Mouse (Mus musculus): ENCODE results near the gene Olfr90. TPM values are rescaled to one million over a fixed set of nuclear protein-coding genes. Genes with fewer than 3 reads are reported as not detected.

Olfr90 gene
- polyA plus RNA-seq, 1 experiment from 2014 or later, result not detected

Other genes starting within 250 kb of the Olfr90 start
- gene Trim15, start 221.3 kb downstream of the Olfr90 start, polyA plus RNA-seq (2014; fragmentation: Nextera tagmentation; extraction: Ambion mirVana), result 0.19 TPM in 1 of 2 replicates, not detected in the other
- 4.7 and 6.8 TPM in 2 replicates for gene Trim10, start 218.9 kb downstream of the Olfr90 start, polyA plus RNA-seq (2014; fragmentation: Nextera tagmentation; extraction: Ambion mirVana)
- not detected in 2 replicates for gene Trim40, start 198.4 kb downstream of the Olfr90 start, polyA plus RNA-seq (2014; fragmentation: Nextera tagmentation; extraction: Ambion mirVana)
- not detected in 2 replicates for gene Trim31, start 190.4 kb downstream of the Olfr90 start, polyA plus RNA-seq (2014; fragmentation: Nextera tagmentation; extraction: Ambion mirVana)
- 0.24 and 0.45 TPM in 2 replicates for gene Rnf39, start 145.6 kb downstream of the Olfr90 start, polyA plus RNA-seq (2014; fragmentation: Nextera tagmentation; extraction: Ambion mirVana)
- gene Ppp1r11, start 136.8 kb downstream of the Olfr90 start, polyA plus RNA-seq (2014; fragmentation: Nextera tagmentation; extraction: Ambion mirVana), result 95.7 and 98.4 TPM in 2 replicates
- 42.0 and 43.9 TPM in 2 replicates for gene Znrd1, start 129.9 kb downstream of the Olfr90 start, polyA plus RNA-seq (2014; fragmentation: Nextera tagmentation; extraction: Ambion mirVana)
- gene Znrd1as, start 129.9 kb downstream of the Olfr90 start, polyA plus RNA-seq (2014; fragmentation: Nextera tagmentation; extraction: Ambion mirVana), result 8.1 and 8.6 TPM in 2 replicates
- gene 2410137M14Rik, start 107.3 kb downstream of the Olfr90 start, polyA plus RNA-seq (2014; fragmentation: Nextera tagmentation; extraction: Ambion mirVana), result 0.32 TPM in 1 of 2 replicates, not detected in the other
- 0.23 and 0.75 TPM in 2 replicates for gene H2-M5, start 99.0 kb downstream of the Olfr90 start, polyA plus RNA-seq (2014; fragmentation: Nextera tagmentation; extraction: Ambion mirVana)
- 38.3 and 43.4 TPM in 2 replicates for gene Zfp57, start 87.3 kb downstream of the Olfr90 start, polyA plus RNA-seq (2014; fragmentation: Nextera tagmentation; extraction: Ambion mirVana)
- 0.15 TPM in 1 of 2 replicates, not detected in the other for gene Mog, start 65.1 kb downstream of the Olfr90 start, polyA plus RNA-seq (2014; fragmentation: Nextera tagmentation; extraction: Ambion mirVana)
- 3.6 and 8.0 TPM in 2 replicates for gene Gabbr1, start 42.5 kb downstream of the Olfr90 start, polyA plus RNA-seq (2014; fragmentation: Nextera tagmentation; extraction: Ambion mirVana)
- gene Olfr91, start 9.8 kb upstream of the Olfr90 start, polyA plus RNA-seq (2014; fragmentation: Nextera tagmentation; extraction: Ambion mirVana), result not detected in 2 replicates
- gene Olfr92, start 31.6 kb upstream of the Olfr90 start, polyA plus RNA-seq (2014; fragmentation: Nextera tagmentation; extraction: Ambion mirVana), result not detected in 2 replicates
- not detected in 2 replicates for gene Olfr93, start 73.0 kb upstream of the Olfr90 start, polyA plus RNA-seq (2014; fragmentation: Nextera tagmentation; extraction: Ambion mirVana)
- not detected in 2 replicates for gene Ubd, start 105.4 kb upstream of the Olfr90 start, polyA plus RNA-seq (2014; fragmentation: Nextera tagmentation; extraction: Ambion mirVana)
- not detected in 2 replicates for gene Olfr94, start 112.5 kb upstream of the Olfr90 start, polyA plus RNA-seq (2014; fragmentation: Nextera tagmentation; extraction: Ambion mirVana)
- gene Olfr95, start 124.6 kb upstream of the Olfr90 start, polyA plus RNA-seq (2014; fragmentation: Nextera tagmentation; extraction: Ambion mirVana), result not detected in 2 replicates
- not detected in 2 replicates for gene Olfr96, start 131.6 kb upstream of the Olfr90 start, polyA plus RNA-seq (2014; fragmentation: Nextera tagmentation; extraction: Ambion mirVana)
- gene Olfr97, start 148.8 kb upstream of the Olfr90 start, polyA plus RNA-seq (2014; fragmentation: Nextera tagmentation; extraction: Ambion mirVana), result not detected in 2 replicates
- not detected in 2 replicates for gene Olfr98, start 175.2 kb upstream of the Olfr90 start, polyA plus RNA-seq (2014; fragmentation: Nextera tagmentation; extraction: Ambion mirVana)
- 1.1 and 2.1 TPM in 2 replicates for gene H2-M3, start 181.7 kb upstream of the Olfr90 start, polyA plus RNA-seq (2014; fragmentation: Nextera tagmentation; extraction: Ambion mirVana)
- gene Olfr99, start 195.0 kb upstream of the Olfr90 start, polyA plus RNA-seq (2014; fragmentation: Nextera tagmentation; extraction: Ambion mirVana), result not detected in 2 replicates
- not detected in 2 replicates for gene Olfr101, start 215.8 kb upstream of the Olfr90 start, polyA plus RNA-seq (2014; fragmentation: Nextera tagmentation; extraction: Ambion mirVana)
- not detected in 2 replicates for gene Olfr102, start 228.6 kb upstream of the Olfr90 start, polyA plus RNA-seq (2014; fragmentation: Nextera tagmentation; extraction: Ambion mirVana)